Mouse (Mus musculus) brain, embryonic 18.5 days (tissue): ENCODE results near the gene Scgb1b7.
"Not testable (repeated sequence)": the region's sequence is repeated elsewhere in the genome, so short reads cannot be mapped to it uniquely, and the experiment has no call there.

Experiments
- DNase-seq: peaks from one replicate; pipeline ENCODE4 v3.0.0-alpha.2; 2012; ENCODE audit warnings: low read depth, low spot score

The Scgb1b7 gene

GRCm38 (mm10) chr7:31712365-31712764 is at the start of gene Scgb1b7:
TSS of gene Scgb1b7 (plus strand) at chr7:31712665.
- not testable (repeated sequence) for DNase-seq

- DNase-seq: not testable (repeated sequence)
Measured at GRCm38 (mm10) chr7:31705657-31706056, 6.8 kb upstream of the Scgb1b7 start, which contains the start of gene Scgb2b7. TSS of gene Scgb2b7 (minus strand) at chr7:31705757.
